Mouse (Mus musculus) liver, adult 2 months (tissue): ENCODE measurements around the gene Map4.

ENCODE experiments used
- CTCF ChIP-seq: fragments of 200-500 bp; IDR thresholded peaks from 2 replicates; pipeline ENCODE4 v1.5.1; 2011; ENCODE audit warnings: low read depth, low read length, control low read depth
- POLR2A ChIP-seq: fragments of 200-500 bp; IDR thresholded peaks from 2 replicates; pipeline ENCODE4 v1.6.1; 2011; ENCODE audit warnings: low read length, control low read depth; ENCODE audit not compliant: insufficient read depth; ENCODE audit errors: extremely low read depth

- TF ChIP-seq POLR2A, result no peak
- TF ChIP-seq CTCF, result no peak
These were observed 22.2 kb upstream of the Map4 start for GRCm38 (mm10) chr9:109909102-109909501.
